Mouse (Mus musculus): ENCODE data around the gene Gpr55. TPM values are rescaled to one million over a fixed set of nuclear protein-coding genes. Genes with fewer than 3 reads are reported as not detected.

Gpr55 gene
- polyA plus RNA-seq, 1 experiment: not detected

DNA sequence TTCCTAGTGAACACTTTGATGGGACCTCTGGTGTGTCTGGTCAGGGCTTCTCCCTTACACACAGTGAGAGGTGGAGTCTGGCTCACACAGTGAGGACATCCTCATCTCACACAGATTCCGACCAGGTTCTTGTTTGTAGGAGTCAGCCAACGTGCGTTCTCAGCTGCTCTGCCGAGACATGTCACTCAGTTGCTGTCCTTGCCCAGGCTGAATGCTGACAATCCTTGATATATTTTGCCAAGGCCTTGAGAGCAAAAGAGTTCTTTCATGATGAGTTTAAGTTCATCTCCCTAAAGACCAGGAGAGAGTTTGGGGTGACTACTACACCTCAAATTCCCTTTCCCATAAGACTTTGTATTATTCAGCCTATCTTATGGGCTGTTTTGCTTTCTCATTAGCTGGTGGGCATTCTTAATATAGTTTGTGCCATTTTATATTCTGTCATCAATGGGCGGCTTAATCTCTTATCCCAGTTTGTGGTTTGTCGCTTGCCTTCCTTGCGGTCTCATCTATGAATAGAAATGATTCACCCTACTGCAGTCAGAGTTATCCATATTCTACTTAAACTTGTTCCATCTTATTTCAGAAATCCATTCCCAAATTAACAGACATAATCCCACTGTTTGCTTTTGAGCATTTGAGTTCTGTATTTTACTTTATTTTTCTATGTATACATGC, 47.6 kb downstream of the Gpr55 start:
- H3K4me3 ChIP-seq (ENCODE audit: insufficient read depth, low read depth, low read length): no peak overlapping the region
- H3K4me1 ChIP-seq (ENCODE audit: control insufficient read depth, insufficient read depth, insufficient read length, low read length): no peaks in the 10 kb centered on the region
- H3K27ac ChIP-seq (replicated peaks; ENCODE audit: low read depth, low read length): no peak overlapping the region

- Histone ChIP-seq H3K4me1 (ENCODE audit: control insufficient read depth, insufficient read depth, insufficient read length, low read length) (no peaks in the 10 kb centered on the region), H3K27ac (replicated peaks; ENCODE audit: low read depth, low read length) (no peak overlapping the region)
These were observed 51.8 kb downstream of the Gpr55 start for GRCm38 (mm10) chr1:85908754-85909590.

DNA sequence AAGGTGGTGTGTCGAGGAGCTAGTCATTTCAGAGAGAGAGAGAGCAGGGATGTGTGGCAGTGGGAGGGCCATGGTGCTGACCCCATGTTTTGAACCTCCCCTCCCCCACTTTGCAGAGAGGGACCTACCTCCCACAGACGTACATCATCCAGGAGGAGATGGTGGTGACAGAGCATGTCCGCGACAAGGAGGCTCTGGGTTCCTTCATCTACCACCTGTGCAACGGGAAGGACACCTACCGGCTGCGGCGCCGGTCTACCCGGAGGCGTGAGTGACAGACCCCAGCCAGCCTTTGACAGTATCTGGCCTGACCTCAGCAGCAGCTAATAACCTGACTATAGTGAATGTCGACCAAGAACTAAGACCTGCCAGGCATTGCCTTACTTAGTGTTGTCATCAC, 53.9 kb downstream of the Gpr55 start:
- Histone ChIP-seq H3K4me3 (ENCODE audit: insufficient read depth, low read depth, low read length) (no peak overlapping the region), H3K27ac (replicated peaks; ENCODE audit: low read depth, low read length) (no peak overlapping the region), H3K4me1 (ENCODE audit: control insufficient read depth, insufficient read depth, insufficient read length, low read length) (no peaks in the 10 kb centered on the region; the same call in 1 of the 2 replicates)

More at GRCm38 (mm10) chr1:85908754-85909590, 51.8 kb downstream of the Gpr55 start:
- no peak overlapping the region for H3K4me3 ChIP-seq (ENCODE audit: insufficient read depth, low read depth, low read length)

DNA sequence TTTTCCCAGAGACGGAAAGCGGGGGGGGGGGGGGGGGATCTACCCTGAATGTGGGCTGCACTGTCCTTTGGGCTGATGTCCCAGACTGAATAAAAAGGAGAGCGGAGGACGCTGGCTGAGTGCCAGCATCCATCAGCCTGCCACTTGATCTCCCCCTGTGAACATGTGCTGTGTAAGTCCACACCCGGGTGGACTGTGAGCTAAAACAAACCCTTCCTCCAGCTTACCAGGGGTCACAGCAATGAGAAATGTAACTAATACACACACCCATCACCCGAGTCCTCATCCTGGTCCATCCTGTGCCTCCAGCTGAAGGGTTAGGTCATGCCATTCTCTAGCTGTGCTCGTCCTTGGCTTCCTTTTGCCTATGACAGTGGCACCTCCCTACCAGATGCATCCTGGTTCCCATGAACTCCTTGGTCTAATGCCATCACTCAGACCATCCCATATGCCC, 58.7 kb downstream of the Gpr55 start:
- Histone ChIP-seq H3K27ac (replicated peaks; ENCODE audit: low read depth, low read length) (no peak overlapping the region), H3K4me3 (ENCODE audit: insufficient read depth, low read depth, low read length) (no peak overlapping the region), H3K4me1 (ENCODE audit: control insufficient read depth, insufficient read depth, insufficient read length, low read length) (peaks cover 23% of the 10 kb centered on the region)

GRCm38 (mm10) chr1:85901516-85902107, 59.2 kb downstream of the Gpr55 start:
- Histone ChIP-seq H3K27ac (replicated peaks; ENCODE audit: low read depth, low read length) (no peak overlapping the region), H3K4me1 (ENCODE audit: control insufficient read depth, insufficient read depth, insufficient read length, low read length) (peaks cover 28% of the 10 kb centered on the region)

DNA sequence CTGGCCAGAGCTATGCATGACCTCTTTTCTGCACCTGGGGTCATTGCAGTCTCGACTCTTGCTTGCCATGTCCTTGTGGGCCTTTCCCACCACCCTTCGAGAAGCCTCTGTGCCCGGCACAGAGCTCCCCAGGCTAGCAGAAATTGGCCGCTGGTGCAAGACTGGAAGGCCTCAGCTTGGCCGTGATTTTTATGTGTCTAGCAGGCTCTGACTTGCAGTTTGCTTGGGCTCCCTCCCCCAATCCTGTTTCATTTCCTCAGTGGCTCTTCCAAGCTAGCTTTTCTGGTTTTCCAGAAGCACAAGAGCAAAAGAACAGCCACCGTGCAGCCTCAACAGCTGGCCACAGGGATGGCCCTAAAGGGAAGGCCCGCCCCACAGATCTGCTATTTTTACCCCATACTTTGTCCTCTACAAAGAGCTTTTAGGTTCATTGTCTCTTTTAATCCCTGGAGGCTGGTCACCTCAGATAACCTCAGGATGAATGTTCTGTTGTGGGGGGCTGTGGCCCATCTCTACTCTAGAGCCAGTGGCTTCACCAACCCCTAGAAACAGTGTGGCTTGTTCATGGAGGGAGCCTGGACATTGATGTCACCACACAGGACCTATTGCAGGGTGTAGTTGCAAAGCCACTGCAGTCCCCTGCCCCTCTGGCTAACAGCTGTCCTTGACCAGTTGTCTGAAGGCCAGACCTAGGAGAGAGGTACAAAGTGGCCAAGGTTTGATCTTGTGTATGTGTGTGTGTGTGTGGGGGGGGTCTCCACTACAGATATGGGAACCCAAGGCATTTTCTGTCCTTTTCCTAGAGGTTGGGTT, 60.1 kb downstream of the Gpr55 start:
- Histone ChIP-seq H3K27ac (replicated peaks; ENCODE audit: low read depth, low read length) (no peak overlapping the region), H3K4me3 (ENCODE audit: insufficient read depth, low read depth, low read length) (no peak overlapping the region), H3K4me1 (ENCODE audit: control insufficient read depth, insufficient read depth, insufficient read length, low read length) (peaks cover 33% of the 10 kb centered on the region)

More at GRCm38 (mm10) chr1:85901516-85902107, 59.2 kb downstream of the Gpr55 start:
- no peak overlapping the region for H3K4me3 ChIP-seq (ENCODE audit: insufficient read depth, low read depth, low read length)

GRCm38 (mm10) chr1:85899388-85899761, 61.4 kb downstream of the Gpr55 start:
- no peak overlapping the region for H3K4me3 ChIP-seq (ENCODE audit: insufficient read depth, low read depth, low read length)
- peaks cover 34% of the 10 kb centered on the region for H3K4me1 ChIP-seq (ENCODE audit: control insufficient read depth, insufficient read depth, insufficient read length, low read length)
- no peak overlapping the region for H3K27ac ChIP-seq (replicated peaks; ENCODE audit: low read depth, low read length)

- Histone ChIP-seq H3K27ac (replicated peaks; ENCODE audit: low read depth, low read length) (no peak overlapping the region), H3K4me1 (ENCODE audit: control insufficient read depth, insufficient read depth, insufficient read length, low read length) (peaks cover 34% of the 10 kb centered on the region)
These were observed 61.9 kb downstream of the Gpr55 start for GRCm38 (mm10) chr1:85898761-85899387.

GRCm38 (mm10) chr1:85897901-85898760, 62.7 kb downstream of the Gpr55 start:
- H3K4me1 ChIP-seq (ENCODE audit: control insufficient read depth, insufficient read depth, insufficient read length, low read length): peaks cover 34% of the 10 kb centered on the region
- no peak overlapping the region for H3K27ac ChIP-seq (replicated peaks; ENCODE audit: low read depth, low read length)
- no peak overlapping the region for H3K4me3 ChIP-seq (ENCODE audit: insufficient read depth, low read depth, low read length)

More at GRCm38 (mm10) chr1:85898761-85899387, 61.9 kb downstream of the Gpr55 start:
- H3K4me3 ChIP-seq (ENCODE audit: insufficient read depth, low read depth, low read length): no peak overlapping the region

GRCm38 (mm10) chr1:85896781-85897700, 63.8 kb downstream of the Gpr55 start:
- H3K4me1 ChIP-seq (ENCODE audit: control insufficient read depth, insufficient read depth, insufficient read length, low read length): peaks cover 34% of the 10 kb centered on the region
- H3K27ac ChIP-seq (replicated peaks; ENCODE audit: low read depth, low read length): no peak overlapping the region
- no peak overlapping the region for H3K4me3 ChIP-seq (ENCODE audit: insufficient read depth, low read depth, low read length)

DNA sequence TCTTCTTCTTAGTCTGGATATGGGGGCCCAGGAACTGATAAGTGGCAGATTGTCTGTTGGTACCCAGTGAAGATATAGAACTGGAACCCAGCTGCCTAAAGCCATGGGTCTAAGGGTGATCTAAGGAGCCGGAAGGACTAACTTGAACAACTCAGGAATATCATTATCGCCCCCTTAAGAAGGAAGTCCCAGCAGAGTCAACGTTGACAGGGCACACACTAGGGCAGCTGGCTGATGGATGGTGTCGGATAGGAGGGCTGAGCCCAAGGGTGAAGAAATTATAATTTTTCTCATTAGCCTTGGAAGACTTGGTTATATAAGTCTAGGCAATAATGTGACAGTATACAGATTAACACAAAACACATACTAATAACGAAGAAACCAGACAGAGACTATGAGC, 64.7 kb downstream of the Gpr55 start:
- H3K4me3 ChIP-seq (ENCODE audit: insufficient read depth, low read depth, low read length): no peak overlapping the region; the same call in 1 of the 2 replicates
- peaks cover 29% of the 10 kb centered on the region for H3K4me1 ChIP-seq (ENCODE audit: control insufficient read depth, insufficient read depth, insufficient read length, low read length)

DNA sequence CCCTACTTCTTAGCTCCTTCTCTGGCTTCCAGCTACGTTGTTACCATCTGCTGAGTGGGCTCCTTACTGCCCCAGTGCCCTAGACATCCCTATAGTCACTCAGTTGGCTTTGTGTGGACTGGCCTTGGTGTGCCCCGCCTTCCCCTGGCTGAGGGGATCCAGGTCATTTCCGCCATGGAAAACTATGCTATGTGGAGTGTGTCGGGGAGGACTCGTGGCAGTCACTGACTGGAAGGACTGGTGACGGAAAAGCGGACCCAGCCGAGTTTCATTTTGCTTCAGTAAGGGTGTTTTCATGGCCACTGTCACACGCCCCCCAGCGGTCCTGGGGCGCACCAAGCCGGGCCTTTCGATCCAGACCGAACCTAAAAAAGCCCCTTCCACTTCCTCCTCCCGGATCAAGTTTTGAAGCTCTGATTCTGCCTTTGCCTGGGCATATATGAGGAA, 65.4 kb downstream of the Gpr55 start:
- Histone ChIP-seq H3K27ac (replicated peaks; ENCODE audit: low read depth, low read length) (peak overlapping the region; percentile 27), H3K4me1 (ENCODE audit: control insufficient read depth, insufficient read depth, insufficient read length, low read length) (peaks cover 23% of the 10 kb centered on the region; the same call in 1 of the 2 replicates), H3K4me3 (ENCODE audit: insufficient read depth, low read depth, low read length) (peak overlapping the region; percentile 86)

More for the DNA sequence above, 64.7 kb downstream of the Gpr55 start:
- no peak overlapping the region for H3K27ac ChIP-seq (replicated peaks; ENCODE audit: low read depth, low read length)
